Mouse (Mus musculus) myocyte (in vitro differentiated cells): ENCODE results near the gene Tmem259. TPM values are rescaled to one million over a fixed set of nuclear protein-coding genes. Genes with fewer than 3 reads are reported as not detected.

Experiments
- H3K27me3 ChIP-seq: one replicate; pipeline ENCODE4 v1.6.1; 2011; ENCODE audit not compliant: control insufficient read depth, insufficient read depth, insufficient read length
- H3K36me3 ChIP-seq: one replicate; pipeline ENCODE4 v1.6.1; 2011; ENCODE audit not compliant: control insufficient read depth, insufficient read depth
- H3K4me2 ChIP-seq: one replicate; pipeline ENCODE4 v1.6.1; 2011; ENCODE audit warnings: low read depth, control low read depth
- H3K4me3 ChIP-seq: one replicate; pipeline ENCODE4 v1.5.1; 2011; ENCODE audit warnings: mild to moderate bottlenecking, control low read depth, moderate library complexity
- H3K79me2 ChIP-seq: one replicate; pipeline ENCODE4 v1.6.1; 2011; ENCODE audit not compliant: control insufficient read depth, insufficient read depth
- H3ac ChIP-seq: one replicate; pipeline ENCODE4 v1.6.1; 2011; ENCODE audit not compliant: control insufficient read depth, insufficient read length
- CEBPB ChIP-seq: IDR thresholded peaks from 2 replicates; pipeline ENCODE4 v1.6.1; 2011; ENCODE audit warnings: mild to moderate bottlenecking, moderate library complexity; ENCODE audit not compliant: poor library complexity, insufficient read depth, severe bottlenecking
- E2F4 ChIP-seq: IDR thresholded peaks from one replicate; pipeline ENCODE4 v1.6.1; 2011; ENCODE audit warnings: mild to moderate bottlenecking, control low read depth, moderate library complexity; ENCODE audit not compliant: insufficient read depth
- MAX ChIP-seq: IDR thresholded peaks from one replicate; pipeline ENCODE4 v1.6.1; 2011; ENCODE audit warnings: low read depth, mild to moderate bottlenecking, control low read depth
- MYOD1 ChIP-seq, 3 experiments: IDR thresholded peaks; one replicate each; pipeline ENCODE4 v1.6.1; 2011; ENCODE audit warnings: control low read depth in 2 of 3, low read depth in 2 of 3, mild to moderate bottlenecking in 2 of 3, moderate library complexity in 1 of 3; ENCODE audit not compliant: insufficient read length in 2 of 3, control insufficient read depth in 1 of 3
- MYOG ChIP-seq, 3 experiments: IDR thresholded peaks; one replicate each; pipeline ENCODE4 v1.6.1; 2011; ENCODE audit warnings: control low read depth in 2 of 3, low read depth in 2 of 3, mild to moderate bottlenecking in 2 of 3; ENCODE audit not compliant: insufficient read length in 2 of 3, control insufficient read depth in 1 of 3, insufficient read depth in 1 of 3
- POLR2A ChIP-seq: IDR thresholded peaks from one replicate; pipeline ENCODE4 v1.6.1; 2011; ENCODE audit warnings: low read depth, mild to moderate bottlenecking, control low read depth, moderate library complexity; ENCODE audit not compliant: insufficient read length
- POLR2AphosphoS2 ChIP-seq: IDR thresholded peaks from one replicate; pipeline ENCODE4 v1.6.1; 2011; ENCODE audit warnings: low read depth, control low read depth; ENCODE audit not compliant: insufficient read length
- REST ChIP-seq: IDR thresholded peaks from one replicate; pipeline ENCODE4 v1.6.1; 2011; ENCODE audit warnings: mild to moderate bottlenecking, control low read depth, moderate library complexity; ENCODE audit not compliant: insufficient read depth, insufficient read length
- SRF ChIP-seq: IDR thresholded peaks from one replicate; pipeline ENCODE4 v1.6.1; 2011; ENCODE audit warnings: low read depth; ENCODE audit not compliant: control insufficient read depth, insufficient read length
- TCF12 ChIP-seq: IDR thresholded peaks from one replicate; pipeline ENCODE4 v1.6.1; 2011; ENCODE audit warnings: mild to moderate bottlenecking, control low read depth; ENCODE audit not compliant: poor library complexity, insufficient read depth, severe bottlenecking
- TCF3 ChIP-seq: IDR thresholded peaks from one replicate; pipeline ENCODE4 v1.6.1; 2011; ENCODE audit warnings: low read depth, control low read depth; ENCODE audit not compliant: insufficient read length
- USF1 ChIP-seq: IDR thresholded peaks from one replicate; pipeline ENCODE4 v1.6.1; 2011; ENCODE audit warnings: low read depth, mild to moderate bottlenecking, control low read depth, moderate library complexity
- polyA plus RNA-seq: library from polyadenylated mRNA; unstranded; fragments of >200 nt; fragmentation: generic; extraction: Trizol; gene quantifications from one replicate; pipeline ENCODE4 v1.2.1, GENCODE M21; 2012; ENCODE audit warnings: missing spikeins

The Tmem259 gene
- polyA plus RNA-seq, 1 experiment, result 152 TPM

GRCm38 (mm10) chr10:80017771-80018170 lies 33.6 kb upstream of the Tmem259 start:
- Histone ChIP-seq H3K4me2 (no peak overlapping the region), H3K4me3 (no peak overlapping the region)
- TF ChIP-seq USF1, result no peak
- TF ChIP-seq POLR2A, result no peak
- no peak for TF ChIP-seq CEBPB

GRCm38 (mm10) chr10:80017361-80017760 lies 33.2 kb upstream of the Tmem259 start:
- no peak overlapping the region for H3ac ChIP-seq
- no peak for TF ChIP-seq E2F4
- no peaks in the 10 kb centered on the region for H3K36me3 ChIP-seq
- no peak overlapping the region for H3K4me3 ChIP-seq
- no peaks in the 10 kb centered on the region for H3K27me3 ChIP-seq
- no peak overlapping the region for H3K4me2 ChIP-seq
- no peaks in the 10 kb centered on the region for H3K79me2 ChIP-seq

More at GRCm38 (mm10) chr10:80017771-80018170, 33.6 kb upstream of the Tmem259 start:
- no peak overlapping the region for H3ac ChIP-seq
- no peaks in the 10 kb centered on the region for H3K27me3 ChIP-seq
- H3K79me2 ChIP-seq, result no peaks in the 10 kb centered on the region
- no peaks in the 10 kb centered on the region for H3K36me3 ChIP-seq

GRCm38 (mm10) chr10:80016931-80017330 lies 32.8 kb upstream of the Tmem259 start:
- no peaks in the 10 kb centered on the region for H3K27me3 ChIP-seq
- peaks cover 2% of the 10 kb centered on the region for H3K36me3 ChIP-seq
- H3ac ChIP-seq, result no peak overlapping the region
- H3K79me2 ChIP-seq, result no peaks in the 10 kb centered on the region
- TF ChIP-seq E2F4 (no peak), POLR2A (no peak), MAX (no peak), REST (no peak), TCF12 (no peak), SRF (no peak), CEBPB (no peak), MYOD1 (IDR thresholded peaks at IDR 0.05; ENCODE audit: control insufficient read depth in 1 of 3, insufficient read length in 2 of 3, low read depth in 2 of 3) (no peak), POLR2AphosphoS2 (no peak), USF1 (no peak), MYOG (IDR thresholded peaks at IDR 0.05; ENCODE audit: control insufficient read depth in 1 of 3, insufficient read depth in 1 of 3, insufficient read length in 2 of 3, low read depth in 2 of 3) (no peak), TCF3 (no peak)
- no peak overlapping the region for H3K4me3 ChIP-seq
- no peak overlapping the region for H3K4me2 ChIP-seq

- TF ChIP-seq MYOD1 (IDR thresholded peaks at IDR 0.05; ENCODE audit: control insufficient read depth in 1 of 3, insufficient read length in 2 of 3, low read depth in 2 of 3) (no peak), MAX (no peak), POLR2AphosphoS2 (no peak), TCF3 (no peak), SRF (no peak), CEBPB (no peak), POLR2A (no peak), E2F4 (no peak), MYOG (IDR thresholded peaks at IDR 0.05; ENCODE audit: control insufficient read depth in 1 of 3, insufficient read depth in 1 of 3, insufficient read length in 2 of 3, low read depth in 2 of 3) (no peak), USF1 (no peak), REST (no peak), TCF12 (no peak)
- no peak within 1 kb of the TSS for H3K4me2 ChIP-seq
- H3K27me3 ChIP-seq, result no peaks in the 10 kb centered on the region
These were observed 32.4 kb upstream of the Tmem259 start, which contains the start of gene Arhgap45 for GRCm38 (mm10) chr10:80016511-80016910. Gene Arhgap45, plus strand, starts transcription at chr10:80016653.

GRCm38 (mm10) chr10:80015583-80015982 lies 31.5 kb upstream of the Tmem259 start:
- Histone ChIP-seq H3K79me2 (no peaks in the 10 kb centered on the region), H3K36me3 (peaks cover 12% of the 10 kb centered on the region), H3K27me3 (no peaks in the 10 kb centered on the region), H3K4me2 (no peak overlapping the region), H3K4me3 (no peak overlapping the region), H3ac (no peak overlapping the region)
- TF ChIP-seq TCF3 (no peak), POLR2A (no peak), CEBPB (no peak), MYOD1 (IDR thresholded peaks at IDR 0.05; ENCODE audit: control insufficient read depth in 1 of 3, insufficient read length in 2 of 3, low read depth in 2 of 3) (no peak), USF1 (no peak), REST (no peak), MYOG (IDR thresholded peaks at IDR 0.05; ENCODE audit: control insufficient read depth in 1 of 3, insufficient read depth in 1 of 3, insufficient read length in 2 of 3, low read depth in 2 of 3) (no peak), E2F4 (no peak), SRF (no peak)

More at GRCm38 (mm10) chr10:80016511-80016910, 32.4 kb upstream of the Tmem259 start, which contains the start of gene Arhgap45:
- H3ac ChIP-seq, result no peak within 1 kb of the TSS
- no peaks in the 10 kb centered on the region for H3K79me2 ChIP-seq
- no peak within 1 kb of the TSS for H3K4me3 ChIP-seq
- peaks cover 3% of the 10 kb centered on the region for H3K36me3 ChIP-seq
